Mouse (Mus musculus) adrenal gland, adult 18-20 months (tissue): ENCODE data around the gene Isca1. TPM values are rescaled to one million over a fixed set of nuclear protein-coding genes. Genes with fewer than 3 reads are reported as not detected.
"Not testable (repeated sequence)": the region's sequence is repeated elsewhere in the genome, so short reads cannot be mapped to it uniquely, and the experiment has no call there.

Experiments used
- DNase-seq, 2 experiments: peaks; one replicate each; pipeline ENCODE4 v3.0.0; 2021 to 2022; ENCODE audit warnings: low spot score in 2 of 2
- long read RNA-seq, 2 experiments: library from polyadenylated mRNA; stranded (forward); transcript quantifications; one replicate each; pipeline ENCODE4 v2.0.0; 2021
- total RNA-seq, 2 experiments: library from RNA; stranded (reverse); gene quantifications; 1 replicate in 1 of 2; 2 replicates in 1 of 2; pipeline ENCODE4 v1.2.3; 2021

Isca1 gene
- total RNA-seq: 100 to 1,000 TPM; 105 to 135 TPM
- long read RNA-seq, experiment 1, transcript Isca1-201 (4 exons, 1,942 nt): major isoform, 200 of 202 reads
- long read RNA-seq, experiment 1, partial matches to known transcripts: 2 of 202 reads
- long read RNA-seq, experiment 1, other reads (novel, unspliced or antisense): 0 of 202 reads
- long read RNA-seq, experiment 2, transcript Isca1-205 (1 exons, 3,280 nt): minor isoform, 6 of 311 reads
- long read RNA-seq, experiment 2, transcript Isca1-201 (4 exons, 1,942 nt): major isoform, 296 of 311 reads
- long read RNA-seq, experiment 2, partial matches to known transcripts: 5 of 311 reads
- long read RNA-seq, experiment 2, other reads (novel, unspliced or antisense): 1 of 311 reads

DNA sequence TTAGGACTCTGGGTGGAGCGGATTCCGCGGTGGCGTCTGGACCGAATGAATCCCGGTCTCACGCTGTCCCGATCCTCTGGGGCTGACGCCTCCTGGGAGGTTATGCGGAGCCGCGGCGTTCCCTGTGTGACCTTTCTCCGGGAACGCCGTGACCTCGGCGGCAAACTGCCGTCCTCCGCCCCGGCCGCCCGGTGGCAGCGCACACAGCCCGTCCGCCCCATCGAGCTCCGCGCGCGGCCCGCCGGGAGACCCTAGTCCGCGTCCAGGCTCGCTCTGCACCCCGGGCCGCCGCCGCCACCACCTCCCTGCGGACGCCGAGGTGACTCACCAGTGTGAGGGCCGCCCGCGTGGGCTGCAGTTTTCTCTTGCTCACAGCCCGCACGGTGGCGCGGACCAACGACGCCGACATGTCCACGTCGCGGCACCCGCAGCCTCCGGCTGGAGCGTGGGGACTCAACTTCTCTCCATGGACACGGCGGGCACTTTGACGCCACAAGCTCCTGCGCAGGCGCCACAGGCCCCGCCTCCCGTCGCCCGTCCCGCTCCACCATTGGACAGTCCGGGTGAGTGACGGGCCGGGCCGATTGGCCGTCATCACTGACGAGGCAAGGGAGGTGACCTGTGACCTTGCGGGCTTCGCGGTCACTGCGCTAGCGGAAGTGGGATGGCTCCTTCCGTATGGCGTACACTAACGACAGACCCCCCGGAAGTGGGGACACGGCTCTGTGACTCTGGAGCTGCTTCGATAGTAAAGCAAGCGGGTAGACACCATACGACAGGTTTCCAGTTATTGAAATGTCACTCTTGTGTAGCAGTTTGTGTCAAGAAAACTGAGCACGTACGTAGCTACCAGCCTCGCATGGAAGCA is at the start of gene Isca1:
Isca1 (minus strand) TSS at position 515 of the 868 bp plus-strand sequence.
- DNase-seq: peak; percentile 99

DNA sequence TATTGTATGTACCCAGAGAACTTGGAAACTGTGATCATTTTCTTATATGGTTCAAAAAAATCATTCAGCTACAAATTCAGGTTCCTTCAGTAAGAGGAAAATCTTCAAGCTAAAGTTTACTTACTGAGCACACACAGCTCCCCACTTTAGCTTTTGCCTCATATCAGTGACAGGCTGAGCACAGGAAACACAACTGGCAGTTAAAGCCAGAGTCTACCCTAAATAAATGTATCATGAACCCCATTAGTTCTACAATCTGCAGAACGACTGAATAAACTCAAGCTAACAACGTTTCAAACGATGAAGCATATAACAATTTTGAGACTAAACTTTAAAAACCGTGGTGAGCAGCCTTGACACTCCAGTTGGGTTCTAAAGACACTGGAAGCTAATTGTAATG is 47.7 kb upstream of the Isca1 start:
- no peak for DNase-seq

DNA sequence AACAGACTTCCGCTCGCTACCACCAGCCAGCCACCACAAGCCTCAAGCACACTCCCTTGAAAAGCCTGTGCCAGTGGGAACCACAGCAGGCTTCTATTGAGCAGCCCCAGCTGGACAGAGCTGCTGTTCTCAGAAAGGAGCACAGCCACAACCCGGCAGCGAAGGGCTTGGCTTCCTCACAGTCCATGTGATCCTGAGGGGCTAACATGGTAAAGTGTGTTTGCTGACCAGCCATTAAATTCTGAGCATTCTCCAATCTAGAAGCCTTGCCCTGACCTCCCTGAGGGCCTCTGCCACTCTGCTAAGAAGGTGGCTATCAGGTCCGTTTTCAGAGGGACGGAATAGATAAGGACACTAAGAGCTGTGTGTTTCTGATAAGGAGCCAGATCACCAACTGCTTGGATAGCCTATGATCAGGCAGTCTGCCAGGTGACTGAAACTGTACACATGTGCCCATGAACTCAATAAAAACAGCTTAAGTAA is 44.5 kb upstream of the Isca1 start:
- no peak for DNase-seq

DNA sequence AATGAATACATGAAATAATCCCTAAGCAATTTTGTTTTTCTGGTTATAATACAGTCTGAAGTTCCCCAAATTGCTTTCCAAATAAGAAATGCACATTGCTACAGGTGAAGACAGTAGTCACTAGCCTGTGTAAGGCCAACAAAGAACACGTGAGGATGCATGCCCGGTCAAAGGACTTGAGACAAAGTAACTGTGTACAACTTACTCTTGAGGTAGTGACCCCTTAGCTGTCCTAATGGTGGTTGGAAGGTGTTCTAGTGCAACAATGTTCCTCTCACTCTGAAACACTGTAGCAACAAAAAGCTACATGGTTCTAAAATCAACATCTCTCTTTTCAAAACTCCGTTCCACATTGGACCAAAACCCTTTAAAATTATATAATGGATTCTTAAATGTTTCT is 42.0 kb upstream of the Isca1 start:
- DNase-seq: no peak

DNA sequence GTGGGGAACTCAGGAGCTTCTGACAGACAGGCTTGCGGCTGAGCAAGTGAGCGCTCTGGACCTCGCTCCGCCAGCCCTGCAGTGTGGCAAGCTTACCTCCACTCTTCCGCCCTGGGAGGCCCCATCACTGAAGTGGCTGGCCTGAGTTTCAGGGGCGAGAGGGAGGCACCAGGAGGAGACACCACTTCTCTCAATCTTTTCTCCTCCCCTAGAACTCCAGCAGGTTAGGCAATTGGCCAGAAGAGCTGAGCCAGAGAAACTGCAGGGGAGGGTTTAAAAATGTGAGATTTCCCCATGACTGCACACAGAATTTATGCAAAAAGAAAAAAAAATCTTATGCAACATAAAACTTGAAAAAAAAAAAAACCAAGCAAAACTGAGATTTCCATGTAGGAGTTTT is 31.4 kb upstream of the Isca1 start:
- no peak for DNase-seq

DNA sequence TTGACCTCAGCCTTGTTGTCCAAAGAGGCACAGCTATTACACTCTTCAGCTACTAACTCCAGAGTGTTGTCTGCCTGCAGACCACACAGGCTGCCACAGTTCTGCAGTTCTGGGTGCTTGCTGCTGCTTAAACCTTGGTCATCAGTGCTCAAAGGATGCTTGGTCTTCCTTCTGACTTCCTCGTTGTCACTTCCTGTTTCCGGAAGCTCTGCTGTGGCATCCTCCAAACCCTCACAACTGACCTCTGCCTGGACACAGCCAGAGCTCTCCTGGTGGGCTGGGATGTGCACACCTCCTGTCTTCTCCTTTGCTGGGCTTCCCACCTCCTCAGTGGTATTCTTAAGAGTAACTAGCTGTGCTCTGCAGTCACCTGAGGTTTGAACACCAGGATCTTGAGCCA is 30.5 kb upstream of the Isca1 start:
- no peak for DNase-seq

DNA sequence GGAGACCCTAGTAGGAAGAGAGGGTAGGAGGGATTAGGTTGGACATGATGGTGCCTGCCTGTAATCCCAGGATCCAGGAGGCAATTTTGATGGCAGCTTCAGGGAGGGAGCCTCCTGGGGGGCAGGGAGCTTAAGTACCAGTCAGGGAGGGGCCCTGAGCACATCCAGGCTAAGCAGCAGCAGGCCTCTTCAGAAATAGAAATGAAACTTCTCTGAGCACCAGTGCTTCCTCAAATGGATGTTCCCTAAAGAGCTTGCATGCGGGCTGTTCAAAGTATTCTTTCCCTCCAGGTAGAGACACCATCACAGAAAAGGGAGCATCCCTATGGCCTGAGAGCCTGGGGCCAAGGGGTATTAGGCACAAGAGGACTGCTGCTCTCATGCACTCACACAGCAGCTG is 28.7 kb upstream of the Isca1 start:
- DNase-seq: no peak

DNA sequence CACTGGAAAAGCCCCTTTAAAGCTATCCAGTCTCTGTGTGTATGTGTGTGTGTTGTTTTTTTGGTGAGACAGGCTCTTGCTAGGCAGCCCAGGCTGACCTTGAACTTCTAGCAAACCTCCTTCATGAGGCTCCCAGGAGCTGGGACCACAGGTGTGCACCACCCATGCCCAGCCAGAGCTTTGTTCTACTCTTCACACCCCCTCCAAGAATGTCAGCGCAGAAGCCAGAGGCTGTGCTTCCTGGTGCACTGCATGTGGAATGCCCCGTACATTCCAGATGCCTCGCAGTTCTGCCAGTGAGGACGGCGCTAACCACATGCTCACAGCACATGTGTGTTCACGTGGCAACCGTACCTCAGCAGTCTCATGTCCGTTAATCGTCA is 26.8 kb upstream of the Isca1 start:
- DNase-seq: no peak

DNA sequence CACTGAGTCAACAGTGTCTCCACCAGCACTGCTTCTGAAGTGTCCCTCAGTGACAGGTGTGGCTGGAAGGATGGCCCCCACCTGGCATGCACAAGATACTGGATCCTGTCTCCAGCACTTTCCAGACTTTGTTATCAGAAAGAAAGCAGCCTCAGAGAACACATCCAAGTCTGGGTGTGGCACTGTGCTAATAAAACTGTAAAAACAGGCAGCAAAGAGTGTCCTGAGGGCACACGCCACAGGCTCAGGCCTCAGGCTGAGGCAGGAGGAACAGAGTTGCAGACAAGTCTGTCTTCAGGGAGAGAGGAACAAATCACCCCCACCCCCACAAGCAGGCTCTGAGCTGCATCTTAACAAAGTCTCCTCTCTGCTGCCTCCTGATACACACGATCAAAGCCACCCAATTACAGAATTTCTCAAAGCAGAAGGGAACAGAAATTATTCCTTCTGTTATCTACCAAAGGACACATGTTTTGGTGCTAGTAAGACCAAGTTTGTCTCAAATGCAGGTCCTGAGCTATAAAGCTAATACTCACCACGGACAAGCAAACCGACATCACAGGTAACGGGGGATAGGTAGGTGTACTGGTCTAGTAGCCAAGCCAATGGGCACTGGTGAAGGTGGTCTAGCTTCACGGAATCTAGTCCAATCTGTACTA is 26.3 kb upstream of the Isca1 start:
- no peak for DNase-seq

DNA sequence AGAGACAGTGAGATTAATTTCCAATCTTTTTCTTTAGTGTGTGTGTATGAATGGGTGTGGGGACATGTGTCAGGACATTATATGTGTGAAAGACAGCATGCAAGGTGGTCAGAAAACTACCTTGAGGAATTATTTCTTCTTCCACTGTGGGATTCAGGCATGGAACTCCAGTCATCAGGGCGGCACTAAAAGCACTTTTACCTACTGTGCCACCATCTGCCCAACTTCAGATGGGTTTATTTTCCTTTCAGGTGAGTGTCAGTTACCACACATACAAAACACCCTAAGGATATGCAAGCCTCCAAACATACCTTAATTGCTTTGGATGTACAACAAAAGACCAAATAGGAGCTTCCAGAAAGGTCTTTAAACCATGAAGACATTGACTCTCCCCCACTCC is 25.2 kb upstream of the Isca1 start:
- DNase-seq: no peak

DNA sequence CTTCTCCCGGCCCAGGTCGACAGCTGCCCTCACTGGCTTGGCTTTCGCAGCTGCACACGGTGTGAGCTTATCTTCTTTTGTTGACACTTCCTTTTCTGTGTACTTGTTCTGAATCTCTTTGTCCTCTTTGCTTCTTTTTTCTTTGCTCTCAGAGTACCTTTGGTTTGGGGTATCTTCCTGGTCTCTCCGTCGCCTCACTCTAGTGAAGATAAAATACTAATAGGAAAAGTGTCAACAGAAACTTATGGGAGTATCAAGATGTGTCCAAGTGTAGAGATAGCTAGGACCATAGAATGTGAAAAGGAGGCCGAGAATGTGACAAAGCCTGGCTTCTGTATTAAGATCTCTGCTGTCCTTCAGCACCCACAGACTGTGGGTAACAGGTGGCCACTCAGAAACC is 12.5 kb upstream of the Isca1 start, which contains the start of gene Gm49354:
Gm49354 (minus strand) TSS at position 101 of the 400 bp plus-strand sequence.
- no peak for DNase-seq

DNA sequence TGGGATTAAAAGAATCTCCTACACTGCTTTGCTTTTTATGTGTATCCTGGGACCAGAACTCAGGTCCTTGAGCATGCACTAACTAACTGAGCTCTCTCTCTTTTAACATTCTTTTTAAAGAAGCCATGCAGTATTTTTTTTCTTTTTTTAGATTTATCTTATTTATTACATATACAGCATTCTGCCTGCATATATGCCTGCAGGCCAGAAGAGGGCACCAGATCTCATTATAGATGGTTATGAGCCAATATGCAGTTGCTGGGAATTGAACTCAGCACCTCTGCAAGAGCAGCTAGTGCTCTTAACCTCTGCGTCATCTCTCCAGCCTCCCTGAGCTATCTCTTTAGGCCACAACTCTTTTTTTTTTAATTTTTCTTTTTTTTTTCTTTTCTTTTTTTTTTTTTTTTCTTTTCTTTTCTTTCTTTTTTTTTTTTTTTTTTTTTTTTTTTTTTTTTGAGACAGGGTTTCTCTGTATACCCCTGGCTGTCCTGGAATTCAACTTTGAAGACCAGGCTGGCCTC is 10.2 kb upstream of the Isca1 start:
- DNase-seq: not testable (repeated sequence)

DNA sequence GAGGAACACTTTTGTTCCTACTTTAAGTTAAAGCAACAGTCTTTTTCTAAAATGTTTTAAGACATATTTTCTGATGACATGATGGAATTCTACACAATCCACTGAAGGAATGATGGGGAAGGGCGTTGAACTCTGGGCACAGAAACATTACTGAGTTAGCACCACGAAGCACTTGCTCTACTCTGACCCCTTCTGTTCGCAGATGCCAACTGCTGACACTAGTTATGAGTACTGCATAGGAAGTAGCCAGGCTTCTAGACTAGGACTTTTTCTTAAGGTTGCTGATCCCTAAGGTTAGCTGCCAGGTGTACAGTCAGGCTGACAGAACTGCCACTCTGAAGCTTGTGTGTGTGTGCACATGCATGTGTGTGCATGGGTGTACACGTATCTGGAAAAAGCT is 9.6 kb upstream of the Isca1 start:
- DNase-seq: no peak

DNA sequence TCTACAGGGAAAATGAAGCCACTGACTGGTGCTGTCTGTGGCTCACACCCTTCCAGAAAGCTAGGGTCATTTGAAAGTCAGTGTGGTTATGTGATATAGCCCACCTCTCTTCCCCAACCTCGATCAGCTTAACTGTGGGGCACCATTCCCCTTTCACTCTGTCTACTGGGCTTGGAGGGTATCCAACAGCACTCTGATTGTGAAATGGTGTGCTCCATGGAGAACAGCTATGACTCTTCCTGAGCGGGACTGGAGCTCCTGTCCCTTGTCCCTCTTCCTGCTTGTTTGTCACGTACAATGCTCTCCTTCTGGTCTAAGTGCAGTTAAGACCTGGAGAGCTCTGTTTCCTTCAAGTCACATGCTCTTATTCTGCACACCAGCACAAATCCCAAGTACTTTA is 5.6 kb upstream of the Isca1 start:
- no peak for DNase-seq

DNA sequence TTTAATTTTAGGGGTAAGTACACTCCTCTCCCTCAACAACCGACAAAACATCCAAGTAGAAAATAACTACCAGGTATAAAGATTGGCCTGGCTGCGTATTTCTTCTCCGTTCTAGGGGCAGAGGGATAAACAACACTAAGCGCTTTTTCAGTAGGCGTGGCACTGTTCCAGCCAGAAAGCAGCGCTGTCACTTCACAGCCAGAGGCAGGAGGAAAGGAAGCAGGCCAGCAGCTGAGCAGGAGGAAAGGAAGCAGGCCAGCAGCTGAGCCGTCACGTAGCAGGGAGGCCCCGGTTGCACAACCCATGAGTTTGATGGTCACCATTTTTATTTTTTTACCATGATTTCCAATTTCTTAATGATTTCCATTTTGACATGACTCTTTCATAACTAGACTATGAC is 1.6 kb upstream of the Isca1 start:
- DNase-seq: peak; percentile 57 to 63

DNA sequence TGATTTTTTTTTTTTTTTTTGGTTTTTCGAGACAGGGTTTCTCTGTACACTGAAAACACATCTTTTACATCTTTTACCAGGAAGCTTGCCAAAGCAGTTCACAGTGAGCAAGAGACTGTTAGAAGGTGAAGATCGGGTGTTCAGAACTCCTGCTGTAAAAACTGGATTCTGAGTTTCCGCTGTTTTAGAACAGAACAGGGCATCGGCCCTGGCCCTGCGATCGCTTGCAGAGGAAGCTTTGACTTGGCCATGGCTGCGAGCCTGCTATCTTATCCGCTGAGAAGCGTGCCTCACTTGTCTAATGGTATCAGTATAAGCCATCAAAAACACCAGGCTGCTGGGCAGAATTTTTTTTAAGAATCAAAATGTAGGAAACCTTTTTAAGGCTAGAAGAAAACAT is 1.2 kb upstream of the Isca1 start:
- peak in 1 of 2 experiments; percentile 16 for DNase-seq

DNA sequence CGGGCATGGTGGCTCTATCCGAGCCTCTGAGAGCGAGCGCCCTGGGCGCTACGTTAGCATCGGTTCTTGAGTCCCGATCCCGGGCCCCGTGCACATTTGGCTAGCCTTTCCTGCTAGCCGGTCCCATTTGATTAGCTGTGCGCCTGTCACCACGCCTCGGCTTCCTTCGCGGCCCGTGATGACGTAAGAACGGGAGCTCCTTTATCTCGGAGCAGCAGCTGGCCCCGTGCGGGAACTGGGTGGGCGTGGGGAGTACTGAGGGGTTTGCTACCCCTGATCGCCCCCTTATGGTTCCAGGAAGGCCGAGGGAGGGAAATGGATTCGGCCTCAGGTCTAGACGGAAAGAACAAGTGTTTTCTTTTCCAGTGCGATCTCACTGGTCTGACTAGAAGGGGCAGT is 553 bp upstream of the Isca1 start:
- peak; percentile 77 to 78 for DNase-seq

DNA sequence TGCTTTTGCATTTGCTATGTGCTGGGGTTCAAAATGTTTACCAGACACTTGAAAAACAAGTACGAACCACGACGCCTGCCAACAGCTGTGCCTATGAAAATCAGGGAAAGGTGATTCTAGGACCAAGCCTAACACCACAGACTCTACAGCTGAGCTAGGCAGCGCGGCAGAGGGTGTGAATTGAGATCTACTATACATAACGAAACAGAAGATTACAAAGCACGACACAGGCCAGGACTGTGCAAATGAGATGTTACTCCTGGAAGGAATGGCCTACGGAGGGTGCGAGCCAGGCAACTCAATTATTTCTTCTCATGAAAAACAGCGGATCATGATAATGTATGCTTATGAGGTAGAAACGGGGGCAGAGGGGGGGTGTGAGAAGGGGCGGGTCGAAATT is 1.1 kb downstream of the Isca1 start:
- DNase-seq: no peak

DNA sequence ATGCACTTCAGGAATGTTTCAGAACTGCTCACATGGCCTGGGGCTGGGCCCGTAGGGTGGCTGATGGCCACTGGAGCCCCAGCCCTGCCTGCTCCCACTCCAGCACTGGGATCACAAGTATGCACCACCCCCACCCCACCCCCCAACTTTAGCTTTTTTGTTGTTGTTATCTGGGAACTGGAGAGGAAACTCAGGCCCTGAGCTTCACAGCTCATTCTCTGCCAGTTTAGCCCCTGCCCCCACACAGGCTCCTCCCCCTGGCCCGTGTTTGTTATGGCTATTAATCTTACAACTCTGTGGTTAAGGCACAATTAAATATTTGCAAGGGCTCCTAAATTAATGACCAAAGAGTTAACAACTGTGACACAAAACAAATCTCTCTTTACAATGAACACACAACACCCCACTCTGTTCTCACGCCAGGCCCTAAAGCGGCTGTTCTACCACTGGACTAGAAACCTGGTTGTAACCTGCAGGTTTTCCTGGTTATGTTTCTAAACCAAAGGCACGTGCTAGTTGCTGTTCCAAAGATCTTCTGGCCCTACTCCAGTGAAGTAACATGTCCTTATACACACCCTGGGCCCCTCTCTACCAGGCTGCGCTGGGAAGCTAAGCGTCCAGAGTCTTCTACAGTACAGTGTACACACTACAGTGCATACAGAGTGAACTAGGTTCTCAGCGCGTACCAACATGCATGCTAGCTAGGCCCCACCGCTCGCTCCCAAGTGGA is 2.7 kb downstream of the Isca1 start:
- no peak for DNase-seq

DNA sequence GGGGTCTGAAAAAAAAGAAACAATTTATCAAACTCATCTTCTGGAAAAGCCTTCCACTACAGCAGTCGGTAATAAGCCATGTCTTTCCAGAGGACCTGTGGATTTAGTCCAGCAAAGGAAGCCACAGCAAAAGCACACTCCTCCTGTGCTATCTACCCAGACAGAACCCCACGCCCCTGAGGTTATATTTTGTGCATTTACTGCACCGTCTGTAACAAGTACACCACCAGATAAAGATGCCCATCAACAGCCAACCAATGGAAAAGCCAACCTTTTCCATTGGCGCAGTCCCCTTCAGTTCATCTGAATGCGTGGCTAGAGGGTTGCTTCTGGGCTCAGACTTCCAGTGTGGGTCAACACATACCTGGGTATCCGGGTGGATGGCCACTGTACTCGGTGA is 6.8 kb downstream of the Isca1 start:
- DNase-seq: no peak

DNA sequence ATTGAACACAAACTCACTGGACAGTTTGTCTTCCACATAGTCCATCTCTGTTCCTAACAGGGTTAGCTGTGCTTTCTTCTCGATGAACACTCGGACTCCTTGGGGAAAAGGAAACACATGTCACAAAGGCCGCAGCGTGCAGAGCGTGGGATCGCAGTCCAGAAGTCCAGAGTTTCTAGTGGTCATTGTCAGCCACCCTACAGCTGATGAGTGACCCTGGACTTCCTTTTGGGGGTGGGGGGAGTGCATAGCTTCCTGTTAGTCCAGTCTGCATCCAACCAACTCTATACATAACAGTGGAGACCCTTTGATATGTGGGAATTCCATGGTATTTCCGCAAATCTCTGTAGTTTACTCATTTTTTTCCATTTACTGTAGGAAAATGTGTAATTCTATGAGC is 12.7 kb downstream of the Isca1 start:
- DNase-seq: no peak
